Mouse (Mus musculus) thymus, adult 2 months (tissue): ENCODE results near the gene Lamtor4.

Experiments used
- CTCF ChIP-seq: fragments of 200-500 bp; IDR thresholded peaks from 2 replicates; pipeline ENCODE4 v1.5.1; 2012; ENCODE audit warnings: mild to moderate bottlenecking, control low read depth, low read length, moderate library complexity, borderline replicate concordance; ENCODE audit not compliant: control insufficient read depth, poor library complexity, insufficient read depth; ENCODE audit errors: extremely low read depth
- POLR2A ChIP-seq: fragments of 200-500 bp; IDR thresholded peaks from 2 replicates; pipeline ENCODE4 v1.6.1; 2012; ENCODE audit warnings: mild to moderate bottlenecking, low read length, control low read depth, moderate library complexity; ENCODE audit not compliant: control insufficient read depth, poor library complexity, insufficient read depth; ENCODE audit errors: extremely low read depth

GRCm38 (mm10) chr5:138274186-138274585 lies 18.9 kb downstream of the Lamtor4 start:
- TF ChIP-seq POLR2A (no peak), CTCF (no peak)
